Mouse (Mus musculus) left cerebral cortex, adult 18-20 months (tissue): ENCODE results near the gene Nsd2. TPM values are rescaled to one million over a fixed set of nuclear protein-coding genes. Genes with fewer than 3 reads are reported as not detected.
"Not testable (repeated sequence)": the region's sequence is repeated elsewhere in the genome, so short reads cannot be mapped to it uniquely, and the experiment has no call there.

ENCODE experiments used
- DNase-seq, 2 experiments: peaks; one replicate each; pipeline ENCODE4 v3.0.0; 2021 to 2022; ENCODE audit warnings: low spot score in 2 of 2, mixed read lengths in 1 of 2
- total RNA-seq, 2 experiments: library from RNA; stranded (reverse); gene quantifications; 2 replicates each; pipeline ENCODE4 v1.2.3; 2021

The Nsd2 gene
- total RNA-seq, 2 experiments from 2014 or later, result 153 to 164 TPM

GRCm38 (mm10) chr5:33842549-33842948 is 22.0 kb downstream of the Nsd2 start:
- DNase-seq, result no peak

- DNase-seq, result no peak
Observed at GRCm38 (mm10) chr5:33851466-33851865, 30.9 kb downstream of the Nsd2 start.

GRCm38 (mm10) chr5:33853086-33853485 is 32.6 kb downstream of the Nsd2 start:
- no peak for DNase-seq

- DNase-seq, result no peak
Observed at GRCm38 (mm10) chr5:33854019-33854418, 33.5 kb downstream of the Nsd2 start.

- DNase-seq, result no peak
Observed at GRCm38 (mm10) chr5:33857693-33858092, 37.2 kb downstream of the Nsd2 start.

GRCm38 (mm10) chr5:33875472-33875871 is 54.9 kb downstream of the Nsd2 start:
- no peak for DNase-seq

- no peak for DNase-seq
Observed at GRCm38 (mm10) chr5:33881118-33881517, 60.6 kb downstream of the Nsd2 start.

GRCm38 (mm10) chr5:33893406-33893805 is 72.9 kb downstream of the Nsd2 start:
- DNase-seq, result no peak

- DNase-seq, result peak in 1 of 2 experiments; percentile 27
Observed at GRCm38 (mm10) chr5:33895116-33895515, 74.6 kb downstream of the Nsd2 start.

- DNase-seq, result no peak
Observed at GRCm38 (mm10) chr5:33897158-33897557, 76.6 kb downstream of the Nsd2 start.

GRCm38 (mm10) chr5:33898671-33899070 is 78.1 kb downstream of the Nsd2 start:
- no peak for DNase-seq

GRCm38 (mm10) chr5:33899245-33899644 is 78.7 kb downstream of the Nsd2 start:
- DNase-seq, result no peak

GRCm38 (mm10) chr5:33900101-33900500 is 79.6 kb downstream of the Nsd2 start:
- DNase-seq, result no peak

- no peak for DNase-seq
Observed at GRCm38 (mm10) chr5:33900701-33901263, 80.3 kb downstream of the Nsd2 start.

GRCm38 (mm10) chr5:33901278-33901677 is 80.8 kb downstream of the Nsd2 start:
- no peak for DNase-seq

GRCm38 (mm10) chr5:33902696-33903095 is 82.2 kb downstream of the Nsd2 start:
- DNase-seq, result no peak

- DNase-seq, result no peak
Observed at GRCm38 (mm10) chr5:33903176-33903575, 82.7 kb downstream of the Nsd2 start.

- not testable (repeated sequence) for DNase-seq
Observed at GRCm38 (mm10) chr5:33915031-33915430, 94.5 kb downstream of the Nsd2 start.

- DNase-seq, result not testable (repeated sequence)
Observed at GRCm38 (mm10) chr5:33916616-33917015, 96.1 kb downstream of the Nsd2 start.

- DNase-seq, result peak; percentile 50 to 59
Observed at GRCm38 (mm10) chr5:33919466-33919865, 98.9 kb downstream of the Nsd2 start.

GRCm38 (mm10) chr5:33920037-33920436 is 99.5 kb downstream of the Nsd2 start:
- DNase-seq, result no peak

- DNase-seq, result no peak
Observed at GRCm38 (mm10) chr5:33920924-33921323, 100.4 kb downstream of the Nsd2 start.

GRCm38 (mm10) chr5:33921486-33922235 is 101.1 kb downstream of the Nsd2 start:
- DNase-seq, result no peak
